Mouse (Mus musculus) liver, adult 2 months (tissue): ENCODE results near the gene Fscn3. TPM values are rescaled to one million over a fixed set of nuclear protein-coding genes. Genes with fewer than 3 reads are reported as not detected.

Source experiments
- DNase-seq: peaks from one replicate; pipeline ENCODE4 v3.0.0-alpha.2; 2011; ENCODE audit warnings: low read depth, low spot score; ENCODE audit errors: extremely low read depth
- H3K27ac ChIP-seq: fragments of 200-500 bp; replicated peaks from 2 replicates; pipeline ENCODE4 v1.5.1; 2012; ENCODE audit warnings: low read depth, mild to moderate bottlenecking, control low read depth, inconsistent platforms, low read length; ENCODE audit not compliant: insufficient read depth
- H3K27me3 ChIP-seq: fragments of 200-500 bp; 2 replicates; pipeline ENCODE4 v1.6.1; 2012; ENCODE audit warnings: mild to moderate bottlenecking, moderate library complexity, low read length, inconsistent platforms; ENCODE audit not compliant: control insufficient read depth, insufficient read depth
- H3K36me3 ChIP-seq: fragments of 200-500 bp; 2 replicates; pipeline ENCODE4 v1.6.1; 2012; ENCODE audit warnings: low read length, inconsistent platforms; ENCODE audit not compliant: control insufficient read depth, insufficient read depth
- H3K4me1 ChIP-seq: fragments of 200-500 bp; 2 replicates; pipeline ENCODE4 v1.6.1; 2011; ENCODE audit warnings: low read length; ENCODE audit not compliant: control insufficient read depth, insufficient read depth
- H3K4me3 ChIP-seq: fragments of 200-500 bp; 2 replicates; pipeline ENCODE4 v1.5.1; 2011; ENCODE audit warnings: low read depth, mild to moderate bottlenecking, control low read depth, low read length, moderate library complexity; ENCODE audit not compliant: insufficient read depth
- H3K79me2 ChIP-seq: fragments of 200-500 bp; 2 replicates; pipeline ENCODE4 v1.6.1; 2012; ENCODE audit warnings: inconsistent platforms, mild to moderate bottlenecking, low read length, moderate library complexity; ENCODE audit not compliant: control insufficient read depth, insufficient read depth
- H3K9ac ChIP-seq: fragments of 200-500 bp; 2 replicates; pipeline ENCODE4 v1.6.1; 2012; ENCODE audit warnings: low read depth, mild to moderate bottlenecking, control low read depth, inconsistent platforms, low read length
- CTCF ChIP-seq: fragments of 200-500 bp; IDR thresholded peaks from 2 replicates; pipeline ENCODE4 v1.5.1; 2011; ENCODE audit warnings: low read depth, low read length, control low read depth
- POLR2A ChIP-seq: fragments of 200-500 bp; IDR thresholded peaks from 2 replicates; pipeline ENCODE4 v1.6.1; 2011; ENCODE audit warnings: low read length, control low read depth; ENCODE audit not compliant: insufficient read depth; ENCODE audit errors: extremely low read depth
- WGBS: fragments of 180-500 bp; shearing (Covaris S2); methylation state at CpG from one replicate; pipeline ENCODE4 v1.1.7; 2018; 5-methylcytosine and 5-hydroxymethylcytosine counted together
- polyA plus RNA-seq: library from polyadenylated mRNA; depleted of rRNA; stranded (reverse); fragments of >200 nt; gene quantifications from 2 replicates; pipeline ENCODE4 v1.2.3, GENCODE M21; 2012
- total RNA-seq: library from RNA; depleted of rRNA; stranded (reverse); fragments of >200 nt; gene quantifications from 2 replicates; pipeline ENCODE4 v1.2.3, GENCODE M21; 2014

Gene Fscn3
- total and polyA plus RNA-seq, 2 experiments: 0.09 TPM; not detected in 1

GRCm38 (mm10) chr6:28422651-28423290 is 4.8 kb upstream of the Fscn3 start:
- Histone ChIP-seq H3K4me3 (no peak overlapping the region), H3K79me2 (peaks cover 20% of the 10 kb centered on the region; the same call in 1 of the 2 replicates), H3K36me3 (peaks cover 7% of the 10 kb centered on the region; the same call in 1 of the 2 replicates), H3K9ac (no peak overlapping the region), H3K4me1 (peaks cover 29% of the 10 kb centered on the region), H3K27ac (peak overlapping the region; percentile 52), H3K27me3 (no peaks in the 10 kb centered on the region)
- WGBS: 61% methylated on average over 15 of the region's 15 CpGs
- no peak for DNase-seq
- TF ChIP-seq CTCF (no peak), POLR2A (no peak)

- under 1% methylated on average over 40 of the region's 42 CpGs for WGBS
- no peak for TF ChIP-seq CTCF
- TF ChIP-seq POLR2A: peak; percentile 30; the same call in 1 of the 2 replicates
- peak within 1 kb of the TSS; percentile 99 for H3K9ac ChIP-seq
- H3K27ac ChIP-seq: peak within 1 kb of the TSS; percentile 89
- DNase-seq: peak; percentile 59
- H3K27me3 ChIP-seq: no peaks in the 10 kb centered on the region
- H3K4me3 ChIP-seq: peak within 1 kb of the TSS; percentile 97
- peaks cover 16% of the 10 kb centered on the region; the same call in 1 of the 2 replicates for H3K79me2 ChIP-seq
- H3K4me1 ChIP-seq: peaks cover 24% of the 10 kb centered on the region
- H3K36me3 ChIP-seq: 0 out of 2 replicates have a peak, but pooled peaks cover 4% of the 10 kb centered on the region
Observed at GRCm38 (mm10) chr6:28423313-28423712, 4.3 kb upstream of the Fscn3 start, which contains the start of gene Arf5. Arf5 (plus strand) TSS chr6:28423560.

GRCm38 (mm10) chr6:28423767-28424695 is 3.6 kb upstream of the Fscn3 start:
- TF ChIP-seq POLR2A: 0 out of 2 replicates have a peak, but pooled peaks have one; percentile 10
- TF ChIP-seq CTCF: peak; percentile 26; the same call in 1 of the 2 replicates
- peaks cover 16% of the 10 kb centered on the region; the same call in 1 of the 2 replicates for H3K79me2 ChIP-seq
- 3% methylated on average over 46 of the region's 46 CpGs for WGBS
- DNase-seq: peak; percentile 55
- 0 out of 2 replicates have a peak, but pooled peaks cover 2% of the 10 kb centered on the region for H3K36me3 ChIP-seq
- H3K9ac ChIP-seq: peak overlapping the region; percentile 99
- H3K4me3 ChIP-seq: peak overlapping the region; percentile 97
- H3K27me3 ChIP-seq: no peaks in the 10 kb centered on the region
- peak overlapping the region; percentile 89 for H3K27ac ChIP-seq
- peaks cover 19% of the 10 kb centered on the region for H3K4me1 ChIP-seq

GRCm38 (mm10) chr6:28425019-28425418 is 2.6 kb upstream of the Fscn3 start:
- Histone ChIP-seq H3K27ac (peak overlapping the region; percentile 18; the same call in 1 of the 2 replicates), H3K9ac (no peak overlapping the region), H3K36me3 (0 out of 2 replicates have a peak, but pooled peaks cover 2% of the 10 kb centered on the region), H3K79me2 (peaks cover 16% of the 10 kb centered on the region; the same call in 1 of the 2 replicates), H3K27me3 (no peaks in the 10 kb centered on the region), H3K4me1 (peaks cover 13% of the 10 kb centered on the region), H3K4me3 (no peak overlapping the region)
- peak; percentile 73 for DNase-seq
- TF ChIP-seq CTCF (no peak), POLR2A (no peak)
- WGBS: 0% methylated on average over 6 of the region's 6 CpGs

- Histone ChIP-seq H3K27ac (no peak within 1 kb of the TSS), H3K79me2 (peaks cover 8% of the 10 kb centered on the region; the same call in 1 of the 2 replicates), H3K9ac (no peak within 1 kb of the TSS), H3K36me3 (0 out of 2 replicates have a peak, but pooled peaks cover 2% of the 10 kb centered on the region), H3K27me3 (no peaks in the 10 kb centered on the region), H3K4me3 (no peak within 1 kb of the TSS), H3K4me1 (peaks cover 5% of the 10 kb centered on the region)
- 88% methylated on average over 3 of the region's 3 CpGs for WGBS
- TF ChIP-seq POLR2A (no peak), CTCF (no peak)
- no peak for DNase-seq
Observed at GRCm38 (mm10) chr6:28428290-28428689, 701 bp downstream of the Fscn3 start, which contains the start of gene Gcc1. Gcc1 (minus strand) TSS chr6:28428390.
